Mouse (Mus musculus) spleen, adult 2 months (tissue): ENCODE results near the gene Pkd1l1.

Source experiments
- CTCF ChIP-seq: fragments of 200-500 bp; IDR thresholded peaks from 2 replicates; pipeline ENCODE4 v1.5.1; 2011; ENCODE audit warnings: mild to moderate bottlenecking, inconsistent platforms; ENCODE audit not compliant: insufficient read depth, insufficient read length, insufficient replicate concordance; ENCODE audit errors: extremely low read depth
- POLR2A ChIP-seq: fragments of 200-500 bp; IDR thresholded peaks from 2 replicates; pipeline ENCODE4 v1.6.1; 2011; ENCODE audit warnings: low read depth, low read length, inconsistent platforms

DNA sequence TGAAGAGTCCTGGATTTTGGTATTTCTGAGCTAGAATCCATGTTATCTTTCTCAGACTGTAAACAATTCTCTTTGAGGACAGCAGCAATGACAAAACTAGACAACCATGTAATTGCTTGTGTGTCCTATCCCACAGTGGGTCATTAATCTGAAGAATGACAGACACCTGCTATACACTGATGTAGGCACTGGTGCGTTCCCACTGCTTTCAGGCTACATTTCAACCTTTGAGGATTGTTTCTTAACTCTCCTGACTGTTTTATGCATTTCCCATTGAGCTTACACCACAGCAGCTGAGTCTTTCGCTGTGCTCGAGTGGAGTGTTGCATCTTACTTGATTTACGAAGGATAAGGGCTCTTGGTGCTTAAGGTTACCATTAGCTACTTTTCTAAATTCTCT is 111.1 kb downstream of the Pkd1l1 start:
- TF ChIP-seq CTCF (no peak), POLR2A (no peak)
